Mouse (Mus musculus) liver, embryonic 14.5 days (tissue): Measurements from ENCODE around the gene Armh2. TPM values are rescaled to one million over a fixed set of nuclear protein-coding genes. Genes with fewer than 3 reads are reported as not detected.
"Not testable (repeated sequence)": the region's sequence is repeated elsewhere in the genome, so short reads cannot be mapped to it uniquely, and the experiment has no call there.

Experiments
- ATAC-seq: fragments of 200-750 bp; cut with Nextera tagmentation; 2 replicates; pipeline ENCODE4 v1.8.0; 2017; ENCODE audit warnings: moderate number of reproducible peaks, mild to moderate bottlenecking, moderate library complexity; ENCODE audit not compliant: insufficient read depth
- DNase-seq, 3 experiments: peaks; one replicate each; pipeline ENCODE4 v3.0.0-alpha.2; 2012 to 2013; ENCODE audit warnings: low read depth in 3 of 3, low spot score in 3 of 3
- H3K27ac ChIP-seq: fragments of 300-500 bp; sonication (generic); 2 replicates; pipeline ENCODE4 v1.5.1; 2014; ENCODE audit warnings: moderate library complexity, mild to moderate bottlenecking, control low read depth, inconsistent platforms
- H3K27me3 ChIP-seq: fragments of 300-500 bp; sonication (generic); 2 replicates; pipeline ENCODE4 v1.6.1; 2014; ENCODE audit warnings: mild to moderate bottlenecking, low read length, moderate library complexity; ENCODE audit not compliant: control insufficient read depth, insufficient read depth
- H3K36me3 ChIP-seq: fragments of 300-500 bp; sonication (generic); replicated peaks from 2 replicates; pipeline ENCODE4 v1.6.1; 2014; ENCODE audit warnings: low read depth; ENCODE audit not compliant: control insufficient read depth, insufficient read depth
- H3K4me1 ChIP-seq, 2 experiments: fragments of 200-500 bp in 1 of 2; fragments of 300-500 bp in 1 of 2; sonication (generic) in 1 of 2; replicated peaks; 2 replicates each; pipeline ENCODE4 v1.6.1; 2012 to 2014; ENCODE audit warnings: antibody characterized with exemption in 1 of 2, inconsistent platforms in 1 of 2, low read length in 1 of 2; ENCODE audit not compliant: control insufficient read depth in 2 of 2, insufficient read depth in 2 of 2
- H3K4me2 ChIP-seq: fragments of 300-500 bp; sonication (generic); 2 replicates; pipeline ENCODE4 v1.6.1; 2014; ENCODE audit warnings: low read depth, mild to moderate bottlenecking, control low read depth, moderate library complexity
- H3K4me3 ChIP-seq, 2 experiments: fragments of 200-500 bp in 1 of 2; fragments of 300-500 bp in 1 of 2; sonication (generic) in 1 of 2; 2 replicates each; pipeline ENCODE4 v1.5.1; 2012 to 2014; ENCODE audit warnings: low read depth in 2 of 2, low read length in 2 of 2, mild to moderate bottlenecking in 2 of 2, control low read depth in 1 of 2, inconsistent platforms in 1 of 2, moderate library complexity in 1 of 2; ENCODE audit not compliant: insufficient read depth in 1 of 2
- H3K9ac ChIP-seq: fragments of 300-500 bp; sonication (generic); replicated peaks from 2 replicates; pipeline ENCODE4 v1.6.1; 2014; ENCODE audit warnings: mild to moderate bottlenecking, control low read depth, moderate library complexity
- H3K9me3 ChIP-seq: fragments of 300-500 bp; sonication (generic); 2 replicates; pipeline ENCODE4 v1.6.1; 2016; ENCODE audit warnings: low read length, mixed read lengths; ENCODE audit not compliant: control insufficient read depth
- CTCF ChIP-seq: IDR thresholded peaks from 2 replicates; pipeline ENCODE4 v1.5.1; 2016; ENCODE audit warnings: antibody characterized with exemption, low read depth, control low read depth
- EP300 ChIP-seq: IDR thresholded peaks from 2 replicates; pipeline ENCODE4 v1.6.1; 2016; ENCODE audit warnings: antibody characterized with exemption, low read depth
- WGBS: fragments of 180-500 bp; shearing (Covaris S2); extraction: QIAGEN DNeasy Blood & Tissue Kit; methylation state at CpG from one replicate; pipeline ENCODE4 v1.1.7; 2014; ENCODE audit not compliant: insufficient replicate concordance; 5-methylcytosine and 5-hydroxymethylcytosine counted together
- polyA plus RNA-seq, 2 experiments: library from polyadenylated mRNA; depleted of rRNA in 1 of 2; stranded (reverse) in 1 of 2; unstranded in 1 of 2; fragments of >200 nt; fragmentation: Nextera tagmentation in 1 of 2; extraction: Ambion mirVana in 1 of 2; gene quantifications; 2 replicates each; pipeline versions ENCODE4 v1.2.1 to v1.2.3; 2012 to 2014

Armh2 gene
- polyA plus RNA-seq, 2 experiments: not detected

DNA sequence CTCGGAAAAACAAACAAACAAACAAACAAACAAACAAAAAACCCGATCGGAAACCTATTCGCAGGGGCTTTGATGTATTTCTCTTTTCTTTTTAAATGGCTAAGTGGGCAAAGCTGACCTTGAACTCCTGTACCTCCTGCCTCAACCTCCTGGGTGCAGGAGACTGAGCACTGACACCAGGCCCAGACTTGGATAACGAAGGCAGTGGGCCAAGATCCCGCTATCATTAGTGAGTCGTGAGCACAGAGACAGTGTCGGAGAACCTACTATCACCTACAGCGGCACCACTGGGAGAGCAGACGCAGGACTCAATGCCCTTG lies 20.0 kb downstream of the Armh2 start:
- Histone ChIP-seq H3K9ac (peak overlapping the region; percentile 100), H3K9me3 (no peaks in the 10 kb centered on the region), H3K27ac (peak overlapping the region; percentile 97), H3K4me2 (peak overlapping the region; percentile 94), H3K27me3 (no peaks in the 10 kb centered on the region), H3K4me3 (peak overlapping the region; percentile 98 to 99), H3K4me1 (peaks cover 14 to 20% of the 10 kb centered on the region in 2 experiments), H3K36me3 (peaks cover 38% of the 10 kb centered on the region)
- ATAC-seq: no peak
- TF ChIP-seq EP300: no peak
- TF ChIP-seq CTCF: no peak; the same call in 1 of the 2 replicates
- WGBS: 2% methylated on average over 10 of the region's 10 CpGs
- no peak for DNase-seq

DNA sequence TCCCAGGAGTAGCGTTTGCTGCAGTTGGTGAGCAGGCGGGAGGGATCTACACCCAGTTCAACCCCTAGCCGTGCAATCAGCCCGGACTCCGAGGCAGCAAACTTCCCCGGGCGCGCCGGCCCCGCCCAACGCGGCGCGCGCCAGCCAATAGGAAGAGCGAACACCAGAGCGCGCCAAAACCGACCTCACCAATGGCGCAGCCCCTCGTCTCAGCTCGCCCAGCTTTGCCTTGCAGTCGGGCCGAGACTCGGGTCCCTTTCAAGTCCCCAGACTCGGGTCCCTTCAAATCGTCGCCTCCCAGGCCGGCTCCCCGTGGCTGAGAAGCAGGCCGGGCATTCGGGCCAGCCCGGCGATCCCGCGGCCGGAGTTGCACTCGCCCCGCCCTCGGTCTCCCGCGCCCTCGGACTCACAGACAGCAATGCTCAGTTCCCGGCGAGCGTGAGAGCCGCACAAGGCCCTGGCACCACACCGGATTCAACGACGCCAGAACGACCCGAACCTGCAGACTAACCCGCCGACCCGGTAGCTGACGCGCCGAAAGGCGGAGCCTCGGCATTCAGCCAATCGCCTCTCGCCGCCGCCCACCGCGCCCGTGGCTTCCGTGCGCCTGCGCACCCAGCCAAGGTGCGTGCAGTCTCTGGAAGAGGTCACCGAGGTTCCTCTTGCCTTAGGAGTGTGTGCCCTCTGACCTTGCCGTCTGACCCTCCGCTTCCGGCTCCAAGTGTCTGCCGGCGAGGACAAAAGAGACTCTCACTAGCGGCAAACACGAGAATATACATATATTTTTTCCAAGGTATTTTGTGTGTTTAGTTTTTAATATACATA lies 20.6 kb downstream of the Armh2 start, which contains the start of gene Gmnn:
Gene Gmnn, minus strand, starts transcription at position 521 of the 825 bp plus-strand sequence.
- peaks cover 14 to 20% of the 10 kb centered on the region in 2 experiments for H3K4me1 ChIP-seq
- H3K9me3 ChIP-seq: no peaks in the 10 kb centered on the region
- peak within 1 kb of the TSS; percentile 98 to 99 for H3K4me3 ChIP-seq
- under 1% methylated on average over 79 of the region's 79 CpGs for WGBS
- H3K9ac ChIP-seq: peak within 1 kb of the TSS; percentile 100
- no peaks in the 10 kb centered on the region for H3K27me3 ChIP-seq
- peak within 1 kb of the TSS; percentile 94 for H3K4me2 ChIP-seq
- peaks cover 33% of the 10 kb centered on the region for H3K36me3 ChIP-seq
- H3K27ac ChIP-seq: peak within 1 kb of the TSS; percentile 97
- DNase-seq (peak; percentile 89 to 90 (median 90)), ATAC-seq (peak; percentile 97)
- TF ChIP-seq CTCF (0 out of 2 replicates have a peak, but pooled peaks have one; percentile 13), EP300 (0 out of 2 replicates have a peak, but pooled peaks have one; percentile 23)

DNA sequence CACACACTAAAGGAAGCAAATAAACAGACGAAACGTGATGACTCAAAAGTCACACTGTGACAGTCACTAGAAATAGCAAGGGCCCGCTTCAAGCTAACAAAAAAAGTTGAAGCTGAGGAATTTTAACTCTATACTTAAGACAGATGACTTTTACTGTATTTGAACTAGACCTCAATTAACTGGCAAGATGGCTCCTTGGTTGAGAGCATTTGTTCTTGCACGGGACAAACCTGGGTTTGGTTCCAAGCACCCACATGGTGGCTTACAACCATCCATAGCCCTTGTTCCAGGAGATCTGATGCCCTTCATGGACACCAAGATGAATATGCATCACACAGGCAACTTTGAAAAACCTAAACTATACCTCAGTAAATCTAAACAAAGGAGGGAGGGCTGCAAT lies 21.2 kb downstream of the Armh2 start:
- DNase-seq: no peak
- no peaks in the 10 kb centered on the region for H3K9me3 ChIP-seq
- no peak for ATAC-seq
- H3K4me1 ChIP-seq: peaks cover 14 to 20% of the 10 kb centered on the region in 2 experiments
- peak overlapping the region; percentile 98 to 99; a peak in 3 of 4 replicates for H3K4me3 ChIP-seq
- H3K9ac ChIP-seq: peak overlapping the region; percentile 100
- H3K27ac ChIP-seq: peak overlapping the region; percentile 33; the same call in 1 of the 2 replicates
- WGBS: 20% methylated on average over 4 of the region's 4 CpGs
- H3K36me3 ChIP-seq: peaks cover 26% of the 10 kb centered on the region
- peak overlapping the region; percentile 94 for H3K4me2 ChIP-seq
- no peaks in the 10 kb centered on the region for H3K27me3 ChIP-seq
- TF ChIP-seq CTCF (no peak), EP300 (no peak)

DNA sequence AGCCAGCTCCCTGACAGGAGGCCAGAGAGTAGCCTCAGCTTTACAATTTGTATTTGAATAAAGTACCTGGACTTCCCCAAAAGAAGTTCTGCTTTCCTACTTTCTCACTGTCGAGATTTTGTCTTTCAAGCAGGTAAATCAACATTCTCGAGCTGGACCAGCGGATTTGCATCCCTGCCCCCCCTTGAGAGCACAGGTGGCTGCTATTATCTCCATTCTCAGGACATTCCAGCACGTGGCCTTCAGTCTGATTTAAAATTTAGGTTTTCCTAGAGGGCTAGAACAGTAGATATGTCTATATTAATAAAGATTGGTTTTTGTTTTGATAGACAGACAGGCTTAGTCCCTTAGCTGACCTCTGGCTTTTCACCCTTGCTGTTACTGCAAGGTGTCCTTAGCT lies 26.8 kb downstream of the Armh2 start:
- not testable (repeated sequence) for H3K36me3 ChIP-seq, DNase-seq, ATAC-seq, H3K4me1 ChIP-seq, H3K4me2 ChIP-seq, H3K27ac ChIP-seq, H3K9me3 ChIP-seq, H3K9ac ChIP-seq, H3K4me3 ChIP-seq, H3K27me3 ChIP-seq
- 61% methylated on average over 4 of the region's 4 CpGs for WGBS

DNA sequence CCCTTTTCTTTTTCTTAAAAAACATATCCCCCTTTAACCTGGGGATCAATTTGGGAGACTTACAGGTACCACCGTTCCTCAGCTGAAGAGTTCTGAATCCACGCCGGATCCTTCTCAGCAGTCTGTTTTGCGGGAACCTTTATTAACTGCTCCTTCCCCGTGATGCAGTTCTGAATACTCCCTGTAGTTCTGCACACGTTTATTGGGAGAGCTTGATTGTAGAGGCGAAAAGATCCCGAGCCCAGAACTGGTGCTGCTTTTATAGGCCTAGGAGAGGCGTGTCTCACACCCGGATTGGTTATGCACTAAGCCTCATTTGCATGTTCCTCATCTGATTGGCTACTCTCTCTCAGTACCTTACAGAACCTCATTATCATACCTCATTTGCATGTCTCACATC lies 30.4 kb downstream of the Armh2 start:
- not testable (repeated sequence) for H3K27me3 ChIP-seq, H3K9ac ChIP-seq, H3K9me3 ChIP-seq, ATAC-seq, H3K4me1 ChIP-seq, H3K27ac ChIP-seq, DNase-seq, H3K4me3 ChIP-seq, H3K4me2 ChIP-seq, H3K36me3 ChIP-seq
- WGBS: 87% methylated on average over 10 of the region's 10 CpGs
